10 mouse cellular contexts compared by ENCODE assay signal in the genomic region with DNA sequence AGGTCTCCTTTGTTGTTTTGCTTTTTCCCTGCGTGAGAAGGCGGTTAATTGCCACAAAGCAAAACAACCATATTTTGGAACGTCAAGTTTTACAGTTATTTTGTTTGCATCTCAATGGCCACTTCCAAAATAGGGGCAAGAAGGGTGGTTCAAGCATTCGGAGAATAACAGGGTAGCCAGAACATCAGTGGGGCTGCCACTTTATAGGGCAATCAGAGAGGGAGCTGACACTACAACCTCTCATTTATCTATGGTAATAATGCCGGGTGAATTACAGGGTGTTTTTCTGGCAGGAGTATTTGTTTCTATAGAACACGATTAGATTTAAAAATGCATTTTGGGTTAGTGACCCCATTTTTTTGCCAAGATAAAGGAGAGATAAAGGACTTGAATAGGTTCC.
DNase-seq lines count a peak whose midpoint lies in the region; ATAC-seq and TF ChIP-seq lines count a peak whose summit lies in the region.
"Had no signal": no experiment of that assay in that cellular context is flagged by ENCODE, and none has a peak within 500 bp of the region (broad histone marks: within the 10 kb centered on the region; RNA-seq: fewer than 3 reads in every experiment).

No protein-coding gene starts in this region.

- no peaks in the 10 kb centered on the region for H3K36me3 ChIP-seq in forebrain, embryonic 12.5 days (replicated peaks)
- H3K36me3 ChIP-seq in forebrain, embryonic 11.5 days (ENCODE audit: control insufficient read depth, insufficient read depth, low read length), result no peaks in the 10 kb centered on the region
- H3K36me3 ChIP-seq in kidney, postnatal 0 days (ENCODE audit: insufficient read depth, low read length), result no peaks in the 10 kb centered on the region
- H3K36me3 ChIP-seq in forebrain, embryonic 14.5 days (ENCODE audit: control insufficient read depth, insufficient read depth, low read length), result no peaks in the 10 kb centered on the region
- H3K36me3 ChIP-seq in limb, embryonic 13.5 days, result no peaks in the 10 kb centered on the region

- H3K27me3 ChIP-seq in forebrain, embryonic 12.5 days, result peaks cover 32% of the 10 kb centered on the region
- no peaks in the 10 kb centered on the region for H3K27me3 ChIP-seq in forebrain, embryonic 11.5 days (ENCODE audit: control insufficient read depth, insufficient read depth, low read length)
- H3K27me3 ChIP-seq in kidney, postnatal 0 days (ENCODE audit: insufficient read depth, low read length), result no peaks in the 10 kb centered on the region
- H3K27me3 ChIP-seq in forebrain, embryonic 14.5 days (replicated peaks; ENCODE audit: control insufficient read depth, insufficient read depth, low read length), result 0 out of 2 replicates have a peak, but pooled peaks cover 4% of the 10 kb centered on the region
- H3K27me3 ChIP-seq in limb, embryonic 13.5 days, result no peaks in the 10 kb centered on the region

- no peak overlapping the region for H3K9ac ChIP-seq in forebrain, embryonic 12.5 days
- no peak overlapping the region for H3K9ac ChIP-seq in forebrain, embryonic 11.5 days (ENCODE audit: low read length)
- H3K9ac ChIP-seq in kidney, postnatal 0 days (ENCODE audit: low read depth, low read length), result no peak overlapping the region
- H3K9ac ChIP-seq in forebrain, embryonic 14.5 days (ENCODE audit: low read length), result no peak overlapping the region
- no peak overlapping the region for H3K9ac ChIP-seq in limb, embryonic 13.5 days

- ATAC-seq in forebrain, embryonic 12.5 days (ENCODE audit: low FRiP score), result no peak
- no peak for ATAC-seq in forebrain, embryonic 11.5 days (replicated peaks; ENCODE audit: low FRiP score)
- no peak for ATAC-seq in kidney, postnatal 0 days (replicated peaks; ENCODE audit: low FRiP score, low read depth)
- no peak for ATAC-seq in forebrain, embryonic 14.5 days
- no peak for ATAC-seq in limb, embryonic 13.5 days (ENCODE audit: low FRiP score, low read depth)
- ATAC-seq: inflammation-experienced regulatory T-cells, adult 6 months had no signal

- WGBS in forebrain, embryonic 12.5 days, result 41% methylated on average over 6 of the region's 6 CpGs
- 61% methylated on average over 6 of the region's 6 CpGs for WGBS in forebrain, embryonic 11.5 days
- 11% methylated on average over 6 of the region's 6 CpGs for WGBS in kidney, postnatal 0 days
- WGBS in forebrain, embryonic 14.5 days, result 26% methylated on average over 6 of the region's 6 CpGs
- WGBS in limb, embryonic 13.5 days, result 51% methylated on average over 6 of the region's 6 CpGs

- TF ChIP-seq CTCF in kidney, postnatal 0 days (IDR thresholded peaks at IDR 0.05; ENCODE audit: low read depth), result no peak

- H3K4me3 ChIP-seq in forebrain, embryonic 12.5 days (replicated peaks), result no peak overlapping the region
- H3K4me3 ChIP-seq in forebrain, embryonic 11.5 days (ENCODE audit: low read depth, low read length), result no peak overlapping the region
- no peak overlapping the region for H3K4me3 ChIP-seq in kidney, postnatal 0 days (replicated peaks; ENCODE audit: low read depth, low read length)
- H3K4me3 ChIP-seq in forebrain, embryonic 14.5 days (ENCODE audit: low read depth, low read length), result no peak overlapping the region
- 0 out of 2 replicates have a peak overlapping the region, but pooled peaks have one; percentile 8 for H3K4me3 ChIP-seq in limb, embryonic 13.5 days

- DNase-seq in forebrain, embryonic 11.5 days (ENCODE audit: low spot score), result no peak
- no peak for DNase-seq in kidney, postnatal 0 days (ENCODE audit: low spot score)
- no peak for DNase-seq in kidney, postnatal 25 days
- no peak for DNase-seq in forebrain, embryonic 14.5 days (ENCODE audit: low spot score)
- DNase-seq in testis, postnatal 10 days (ENCODE audit: low spot score), result no peak
- no peak for DNase-seq in spleen, postnatal 36 days (ENCODE audit: low spot score in 2 of 2)
- DNase-seq: thymus, postnatal 14 days had no signal

- peaks cover 24% of the 10 kb centered on the region for H3K4me1 ChIP-seq in forebrain, embryonic 12.5 days
- H3K4me1 ChIP-seq in forebrain, embryonic 11.5 days (replicated peaks; ENCODE audit: control insufficient read depth, insufficient read depth, low read length), result peaks cover 3% of the 10 kb centered on the region; the same call in 1 of the 2 replicates
- H3K4me1 ChIP-seq in kidney, postnatal 0 days (replicated peaks; ENCODE audit: insufficient read depth, low read length), result peaks cover 15% of the 10 kb centered on the region; the same call in 1 of the 2 replicates
- H3K4me1 ChIP-seq in forebrain, embryonic 14.5 days (ENCODE audit: control insufficient read depth, insufficient read depth, low read length), result peaks cover 21% of the 10 kb centered on the region
- peaks cover 22% of the 10 kb centered on the region for H3K4me1 ChIP-seq in limb, embryonic 13.5 days

- 0 out of 2 replicates have a peak overlapping the region, but pooled peaks have one; percentile 19 for H3K27ac ChIP-seq in forebrain, embryonic 12.5 days
- H3K27ac ChIP-seq in forebrain, embryonic 11.5 days (ENCODE audit: low read depth, low read length), result no peak overlapping the region
- no peak overlapping the region for H3K27ac ChIP-seq in kidney, postnatal 0 days
- H3K27ac ChIP-seq in forebrain, embryonic 14.5 days (ENCODE audit: low read depth, low read length), result peak overlapping the region; percentile 46; the same call in 1 of the 2 replicates
- H3K27ac ChIP-seq in limb, embryonic 13.5 days, result no peak overlapping the region

- no peaks in the 10 kb centered on the region for H3K9me3 ChIP-seq in forebrain, embryonic 12.5 days
- H3K9me3 ChIP-seq in forebrain, embryonic 11.5 days (ENCODE audit: control insufficient read depth, low read length), result no peaks in the 10 kb centered on the region
- H3K9me3 ChIP-seq in kidney, postnatal 0 days (replicated peaks; ENCODE audit: low read length), result no peaks in the 10 kb centered on the region
- H3K9me3 ChIP-seq in forebrain, embryonic 14.5 days (replicated peaks; ENCODE audit: control insufficient read depth, low read length), result no peaks in the 10 kb centered on the region
- no peaks in the 10 kb centered on the region for H3K9me3 ChIP-seq in limb, embryonic 13.5 days

- H3K4me2 ChIP-seq in forebrain, embryonic 12.5 days, result peak overlapping the region; percentile 29
- H3K4me2 ChIP-seq in forebrain, embryonic 11.5 days (ENCODE audit: low read depth, low read length, severe bottlenecking), result no peak overlapping the region
- H3K4me2 ChIP-seq in kidney, postnatal 0 days (ENCODE audit: low read length), result peak overlapping the region; percentile 36
- H3K4me2 ChIP-seq in forebrain, embryonic 14.5 days (ENCODE audit: low read length), result peak overlapping the region; percentile 30
- H3K4me2 ChIP-seq in limb, embryonic 13.5 days (replicated peaks), result peak overlapping the region; percentile 50

Comparison
In these comparisons a context has a peak if more than half of its experiments do, and no peak if none do; other contexts are left out.
1. H3K27ac ChIP-seq: peak in forebrain, embryonic 12.5 days (single experiment) and forebrain, embryonic 14.5 days (single experiment); none in forebrain, embryonic 11.5 days (single experiment), kidney, postnatal 0 days (single experiment) and limb, embryonic 13.5 days (single experiment).